Mouse (Mus musculus) limb, embryonic 12.5 days (tissue): Measurements from ENCODE around the gene Gm20498. TPM values are rescaled to one million over a fixed set of nuclear protein-coding genes. Genes with fewer than 3 reads are reported as not detected.

ENCODE experiments used
- ATAC-seq: fragments of 200-750 bp; cut with Nextera tagmentation; 2 replicates; pipeline ENCODE4 v1.8.0; 2017; ENCODE audit warnings: low read depth, moderate TSS enrichment; ENCODE audit not compliant: insufficient number of reproducible peaks, insufficient read depth, low FRiP score, low TSS enrichment
- H3K27ac ChIP-seq: fragments of 300-500 bp; sonication (generic); 2 replicates; pipeline ENCODE4 v1.5.1; 2016; ENCODE audit warnings: mild to moderate bottlenecking, moderate library complexity
- H3K27me3 ChIP-seq: fragments of 300-500 bp; sonication (generic); 2 replicates; pipeline ENCODE4 v1.6.1; 2016; ENCODE audit warnings: mild to moderate bottlenecking, moderate library complexity
- H3K36me3 ChIP-seq: fragments of 300-500 bp; sonication (generic); 2 replicates; pipeline ENCODE4 v1.6.1; 2016; ENCODE audit warnings: mild to moderate bottlenecking, moderate library complexity
- H3K4me1 ChIP-seq: fragments of 300-500 bp; sonication (generic); replicated peaks from 2 replicates; pipeline ENCODE4 v1.6.1; 2016
- H3K4me2 ChIP-seq: fragments of 300-500 bp; sonication (generic); 2 replicates; pipeline ENCODE4 v1.6.1; 2016; ENCODE audit warnings: mild to moderate bottlenecking, moderate library complexity
- H3K4me3 ChIP-seq: fragments of 300-500 bp; sonication (generic); replicated peaks from 2 replicates; pipeline ENCODE4 v1.5.1; 2016; ENCODE audit warnings: mild to moderate bottlenecking
- H3K9ac ChIP-seq: fragments of 300-500 bp; sonication (generic); replicated peaks from 2 replicates; pipeline ENCODE4 v1.6.1; 2016; ENCODE audit warnings: mild to moderate bottlenecking, moderate library complexity
- H3K9me3 ChIP-seq: fragments of 300-500 bp; sonication (generic); 2 replicates; pipeline ENCODE4 v1.6.1; 2016; ENCODE audit warnings: mild to moderate bottlenecking, moderate library complexity
- WGBS: fragments of 180-500 bp; shearing (Covaris S2); methylation state at CpG from one replicate; pipeline ENCODE4 v1.1.7; 2016; 5-methylcytosine and 5-hydroxymethylcytosine counted together
- polyA plus RNA-seq: library from polyadenylated mRNA; unstranded; fragments of >200 nt; fragmentation: Nextera tagmentation; extraction: Ambion mirVana; gene quantifications from 2 replicates; pipeline ENCODE4 v1.2.1, GENCODE M21; 2016

The Gm20498 gene
- polyA plus RNA-seq, 1 experiment from 2014 or later: 26.3 TPM

DNA sequence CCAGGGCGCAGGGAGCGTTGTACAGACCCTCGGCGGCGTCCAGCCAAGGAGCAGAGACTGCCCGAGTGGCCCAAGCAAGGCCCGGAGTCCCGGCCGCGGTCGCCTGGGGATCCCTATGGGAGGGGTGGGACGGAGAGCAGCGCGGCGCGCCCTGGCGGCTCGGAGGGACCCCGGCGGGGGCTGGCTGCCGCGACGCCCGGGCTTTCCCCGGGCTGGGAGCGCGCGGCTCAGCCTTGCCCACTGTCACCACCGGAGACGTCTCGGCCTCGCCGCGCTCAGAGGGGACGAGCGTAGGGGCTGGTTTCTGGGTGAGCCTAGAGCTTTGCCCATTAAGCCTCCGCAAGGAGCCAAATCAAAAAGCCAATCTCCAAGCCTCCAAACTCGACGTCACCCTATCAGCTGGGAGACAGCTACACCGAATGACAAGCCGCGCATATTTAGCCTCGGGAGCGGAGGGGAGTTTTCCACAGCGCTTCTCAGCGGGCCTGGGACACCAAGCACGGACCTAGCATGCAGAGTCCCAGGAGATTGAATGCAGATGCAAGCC lies 199.8 kb downstream of the Gm20498 start, which contains the start of gene Slc8a3:
Gene Slc8a3, minus strand, starts transcription at position 306 of the 547 bp plus-strand sequence.
- Histone ChIP-seq H3K27me3 (peaks cover 45% of the 10 kb centered on the region), H3K4me2 (peak within 1 kb of the TSS; percentile 98), H3K4me3 (peak within 1 kb of the TSS; percentile 63), H3K4me1 (peaks cover 13% of the 10 kb centered on the region; the same call in 1 of the 2 replicates), H3K9me3 (no peaks in the 10 kb centered on the region), H3K27ac (no peak within 1 kb of the TSS), H3K9ac (peak within 1 kb of the TSS; percentile 71), H3K36me3 (no peaks in the 10 kb centered on the region)
- ATAC-seq: 0 out of 2 replicates have a peak, but pooled peaks have one; percentile 28
- WGBS: under 1% methylated on average over 44 of the region's 47 CpGs

DNA sequence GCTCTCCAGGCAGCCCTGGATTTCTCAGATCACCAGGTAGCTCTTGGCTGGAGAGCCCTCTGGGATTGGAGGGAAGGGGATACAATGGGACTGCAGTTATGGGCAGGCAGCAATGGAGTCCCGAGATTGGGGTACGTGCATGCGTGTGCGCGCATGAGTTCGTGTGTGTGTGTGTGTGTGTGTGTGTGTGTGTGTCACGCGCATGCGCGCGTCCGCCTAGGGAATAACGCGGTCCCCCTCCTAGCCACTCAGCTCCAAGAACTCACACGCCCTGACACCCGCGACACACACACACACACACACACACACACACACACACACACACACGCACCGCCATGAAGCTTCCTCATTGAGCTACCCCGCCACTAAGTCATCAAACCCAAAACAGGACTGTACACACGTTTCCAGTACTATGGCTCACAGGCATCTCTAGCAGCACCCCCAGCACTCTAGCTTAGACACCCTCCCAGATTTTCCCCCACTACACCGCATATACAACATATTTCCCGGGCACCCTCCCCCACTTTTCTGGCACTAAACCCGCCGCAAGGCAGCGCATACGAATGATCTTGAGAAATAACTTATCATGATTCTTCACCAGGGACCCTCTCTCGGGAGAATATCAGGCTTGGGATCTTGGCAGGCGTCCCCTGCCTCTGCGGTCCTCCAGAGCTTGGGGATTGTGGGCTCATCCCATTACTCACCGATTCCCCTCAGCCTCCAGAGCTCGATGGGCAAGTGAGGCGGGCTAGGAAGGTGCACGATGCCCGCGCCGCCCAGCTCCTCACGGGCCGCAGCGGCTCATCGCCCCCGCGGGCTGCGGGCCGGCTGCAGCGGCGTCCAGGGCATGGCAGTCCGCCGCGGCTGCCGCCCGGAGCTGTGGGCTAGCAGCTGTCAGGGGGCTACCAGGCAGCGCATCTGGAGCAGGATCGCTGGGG lies 200.5 kb downstream of the Gm20498 start:
- WGBS: 1% methylated on average over 47 of the region's 54 CpGs
- Histone ChIP-seq H3K27ac (no peak overlapping the region), H3K36me3 (no peaks in the 10 kb centered on the region), H3K9ac (peak overlapping the region; percentile 71), H3K9me3 (no peaks in the 10 kb centered on the region), H3K27me3 (peaks cover 45% of the 10 kb centered on the region), H3K4me1 (peaks cover 13% of the 10 kb centered on the region; the same call in 1 of the 2 replicates), H3K4me2 (peak overlapping the region; percentile 98), H3K4me3 (peak overlapping the region; percentile 63)
- ATAC-seq: peak; percentile 66; the same call in 1 of the 2 replicates

- Histone ChIP-seq H3K27me3 (peaks cover 45% of the 10 kb centered on the region), H3K4me1 (peaks cover 13% of the 10 kb centered on the region; the same call in 1 of the 2 replicates), H3K36me3 (no peaks in the 10 kb centered on the region), H3K4me3 (peak overlapping the region; percentile 63; the same call in 1 of the 2 replicates), H3K4me2 (peak overlapping the region; percentile 98; the same call in 1 of the 2 replicates), H3K27ac (no peak overlapping the region), H3K9ac (no peak overlapping the region), H3K9me3 (no peaks in the 10 kb centered on the region)
- 25% methylated on average over 5 of the region's 5 CpGs for WGBS
- no peak for ATAC-seq
Measured at GRCm38 (mm10) chr12:81331046-81331638, 201.6 kb downstream of the Gm20498 start.

DNA sequence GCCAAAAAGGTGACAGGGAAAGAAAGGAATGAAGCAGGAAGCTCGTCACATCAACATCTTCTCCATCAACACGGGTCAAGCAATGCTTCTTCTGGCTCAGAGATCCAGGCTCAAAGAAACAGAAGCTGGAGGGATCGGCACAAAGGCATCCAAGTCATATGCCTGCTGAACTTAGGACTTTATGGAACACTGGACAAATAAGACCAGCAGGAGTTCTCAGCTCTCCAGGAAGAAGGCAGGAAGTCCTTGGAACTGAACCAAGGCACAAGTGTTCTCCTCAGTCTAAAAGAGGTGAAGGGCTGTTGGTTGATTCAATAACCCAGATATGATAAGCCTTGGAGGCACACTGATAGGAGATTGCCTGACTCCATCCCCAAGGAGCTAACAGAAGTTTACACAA lies 207.7 kb downstream of the Gm20498 start:
- Histone ChIP-seq H3K9me3 (no peaks in the 10 kb centered on the region), H3K36me3 (no peaks in the 10 kb centered on the region), H3K4me3 (no peak overlapping the region), H3K4me2 (no peak overlapping the region), H3K4me1 (peaks cover 3% of the 10 kb centered on the region; the same call in 1 of the 2 replicates), H3K27ac (no peak overlapping the region), H3K9ac (no peak overlapping the region), H3K27me3 (peaks cover 3% of the 10 kb centered on the region; the same call in 1 of the 2 replicates)
- WGBS: 80% methylated on average over 3 of the region's 3 CpGs
- no peak for ATAC-seq

GRCm38 (mm10) chr12:81324116-81324515 lies 208.6 kb downstream of the Gm20498 start:
- Histone ChIP-seq H3K27me3 (no peaks in the 10 kb centered on the region), H3K9me3 (no peaks in the 10 kb centered on the region), H3K9ac (no peak overlapping the region), H3K36me3 (no peaks in the 10 kb centered on the region), H3K4me2 (no peak overlapping the region), H3K4me3 (no peak overlapping the region), H3K4me1 (peaks cover 3% of the 10 kb centered on the region; the same call in 1 of the 2 replicates), H3K27ac (no peak overlapping the region)
- 92% methylated on average over 3 of the region's 3 CpGs for WGBS
- ATAC-seq: no peak

DNA sequence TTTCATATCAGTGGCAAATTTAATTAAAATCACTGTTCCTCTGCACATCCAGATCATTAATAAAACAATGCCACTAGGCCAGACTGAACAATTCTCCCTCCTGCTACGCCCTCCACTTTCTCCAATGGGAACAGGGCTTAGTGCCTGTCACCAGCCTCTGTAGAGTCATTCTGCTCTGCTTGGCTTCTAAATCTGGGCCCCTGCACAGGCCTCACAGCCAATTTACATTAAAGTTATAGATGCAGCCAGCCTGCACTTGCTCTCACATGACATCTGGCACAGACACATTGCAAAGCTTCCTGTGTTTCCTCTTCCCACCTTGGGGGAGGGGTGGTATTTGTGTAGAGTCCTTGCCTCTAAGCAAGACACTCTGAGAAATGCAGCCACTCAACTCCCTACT lies 211.7 kb downstream of the Gm20498 start:
- peaks cover 3% of the 10 kb centered on the region; the same call in 1 of the 2 replicates for H3K4me1 ChIP-seq
- no peaks in the 10 kb centered on the region for H3K36me3 ChIP-seq
- no peaks in the 10 kb centered on the region for H3K27me3 ChIP-seq
- no peaks in the 10 kb centered on the region for H3K9me3 ChIP-seq
- no peak overlapping the region for H3K9ac ChIP-seq
- H3K4me2 ChIP-seq: no peak overlapping the region
- ATAC-seq: no peak
- no peak overlapping the region for H3K27ac ChIP-seq
- WGBS: 86% methylated on average over 1 of the region's 1 CpGs
- no peak overlapping the region for H3K4me3 ChIP-seq

DNA sequence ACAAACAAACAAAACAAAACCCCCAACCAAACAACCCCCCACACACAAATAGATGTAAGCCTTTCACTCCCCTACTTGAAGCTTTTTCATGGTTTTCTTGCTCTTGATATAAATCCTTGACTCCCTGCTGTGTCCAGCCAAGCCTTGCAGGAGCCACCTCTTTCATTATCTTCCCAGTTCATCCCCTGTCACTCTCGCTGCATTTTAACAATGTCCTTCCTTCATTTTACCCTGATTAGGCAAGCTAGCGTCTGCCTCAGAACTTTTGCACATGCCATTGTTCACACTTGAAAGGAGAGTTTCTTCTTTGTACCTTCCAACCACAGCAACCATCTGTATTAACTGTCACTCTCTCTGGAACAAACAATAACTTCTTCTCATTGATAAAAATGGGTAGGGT lies 214.9 kb downstream of the Gm20498 start:
- Histone ChIP-seq H3K27me3 (no peaks in the 10 kb centered on the region), H3K9ac (no peak overlapping the region), H3K4me1 (peaks cover 3% of the 10 kb centered on the region; the same call in 1 of the 2 replicates), H3K36me3 (no peaks in the 10 kb centered on the region), H3K27ac (no peak overlapping the region), H3K4me3 (no peak overlapping the region), H3K4me2 (no peak overlapping the region), H3K9me3 (no peaks in the 10 kb centered on the region)
- WGBS: 55% methylated on average over 2 of the region's 2 CpGs
- no peak for ATAC-seq

DNA sequence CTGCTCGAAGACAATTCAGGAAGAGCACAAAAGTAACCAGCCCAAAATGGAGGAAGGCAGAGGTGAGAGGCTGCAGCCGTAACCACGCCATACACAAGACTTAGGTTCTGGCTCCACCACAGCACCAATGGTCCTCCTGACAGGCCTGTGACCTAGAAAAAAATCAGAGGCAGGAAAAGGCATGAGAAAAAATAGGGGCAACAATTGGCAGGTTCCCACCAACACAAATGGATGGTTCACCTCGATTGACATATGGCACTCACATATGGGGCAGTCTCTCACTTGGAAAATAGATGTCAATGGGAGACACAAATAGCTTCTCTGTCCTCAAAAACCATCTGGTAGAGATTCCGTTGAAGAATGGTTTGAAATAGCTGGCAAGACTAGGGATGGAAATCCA lies 216.8 kb downstream of the Gm20498 start:
- H3K36me3 ChIP-seq: no peaks in the 10 kb centered on the region
- peaks cover 1% of the 10 kb centered on the region; the same call in 1 of the 2 replicates for H3K4me1 ChIP-seq
- no peak overlapping the region for H3K27ac ChIP-seq
- no peaks in the 10 kb centered on the region for H3K27me3 ChIP-seq
- no peak overlapping the region for H3K9ac ChIP-seq
- H3K9me3 ChIP-seq: no peaks in the 10 kb centered on the region
- 83% methylated on average over 5 of the region's 5 CpGs for WGBS
- no peak overlapping the region for H3K4me3 ChIP-seq
- no peak overlapping the region for H3K4me2 ChIP-seq
- no peak for ATAC-seq

Other genes with a start within 250 kb of the Gm20498 start
- 0.50 and 0.99 TPM in 2 replicates for gene Slc8a3, start 199.7 kb downstream of the Gm20498 start, polyA plus RNA-seq
- gene Gm4787, start 153.4 kb downstream of the Gm20498 start, polyA plus RNA-seq: 0.17 and 0.26 TPM in 2 replicates
- gene Adam4, start 111.0 kb downstream of the Gm20498 start, polyA plus RNA-seq: 0.44 and 0.49 TPM in 2 replicates
- 132 and 136 TPM in 2 replicates for gene Cox16, start 47.8 kb downstream of the Gm20498 start, polyA plus RNA-seq
- 35.6 and 39.5 TPM in 2 replicates for gene Synj2bp, start within 50 bp of the Gm20498 start, polyA plus RNA-seq
- gene Adam21, start 35.6 kb upstream of the Gm20498 start, polyA plus RNA-seq: 0.60 and 0.64 TPM in 2 replicates
- gene Med6, start 62.1 kb upstream of the Gm20498 start, polyA plus RNA-seq: 87.2 and 91.8 TPM in 2 replicates
- gene Ttc9, start 98.3 kb upstream of the Gm20498 start, polyA plus RNA-seq: 0.84 and 0.91 TPM in 2 replicates
- 0.91 and 0.98 TPM in 2 replicates for gene Map3k9, start 248.3 kb upstream of the Gm20498 start, polyA plus RNA-seq